Mouse (Mus musculus) retina, postnatal 1 day (tissue): ENCODE measurements around the gene Phldb1.
A peak's percentile ranks its signal among the peaks of the same experiment; 100 is the strongest.
"Not testable (repeated sequence)": the region's sequence is repeated elsewhere in the genome, so short reads cannot be mapped to it uniquely, and the experiment has no call there.

Experiments
- DNase-seq: peaks from one replicate; pipeline ENCODE4 v3.0.0-alpha.2; 2012

Gene Phldb1

DNA sequence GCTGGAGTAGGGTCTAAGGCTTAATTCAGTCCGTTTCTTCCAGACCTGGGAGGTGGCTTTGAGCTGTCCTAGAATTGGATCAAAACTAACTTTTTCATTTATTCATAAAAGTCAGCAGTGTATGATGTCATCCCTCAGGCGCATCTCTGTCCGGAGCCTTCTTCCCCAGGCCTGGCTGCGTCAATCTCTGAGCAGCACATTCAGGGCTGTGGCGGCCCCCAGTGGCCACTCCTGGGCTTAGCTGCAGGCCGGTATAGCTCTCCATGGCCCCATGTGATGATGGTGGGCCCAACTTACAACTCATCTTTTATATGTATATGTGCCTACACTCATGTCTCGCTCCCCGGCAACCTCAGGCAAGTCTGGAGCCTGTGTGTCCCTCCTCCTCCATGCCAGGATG lies 83.0 kb downstream of the Phldb1 start:
- peak; percentile 68 for DNase-seq

DNA sequence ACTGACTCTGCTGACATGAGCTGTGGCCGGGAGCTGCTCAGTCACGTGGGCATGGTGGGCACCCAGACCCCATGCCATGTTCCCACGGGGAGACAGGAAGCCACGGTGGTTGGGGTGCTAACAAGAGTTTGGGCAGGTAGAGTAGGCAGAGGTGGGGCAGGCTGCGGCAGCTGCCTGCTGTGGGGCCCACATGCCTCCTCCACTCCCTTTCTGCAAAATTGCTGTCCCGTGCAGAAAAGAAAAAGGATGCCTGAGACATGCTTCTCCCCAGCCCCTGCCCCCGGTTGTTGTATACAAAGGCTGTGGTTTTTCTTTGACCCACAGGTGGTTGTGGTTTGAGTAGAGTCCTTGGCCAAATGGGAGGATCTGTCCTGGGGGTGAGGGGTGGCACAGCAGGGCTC lies 86.1 kb downstream of the Phldb1 start:
- DNase-seq, result no peak

GRCm38 (mm10) chr9:44647656-44648055 lies 87.3 kb downstream of the Phldb1 start:
- no peak for DNase-seq

- no peak for DNase-seq
Measured at GRCm38 (mm10) chr9:44647026-44647425, 88.0 kb downstream of the Phldb1 start.

GRCm38 (mm10) chr9:44646366-44646765 lies 88.6 kb downstream of the Phldb1 start:
- DNase-seq, result no peak

DNA sequence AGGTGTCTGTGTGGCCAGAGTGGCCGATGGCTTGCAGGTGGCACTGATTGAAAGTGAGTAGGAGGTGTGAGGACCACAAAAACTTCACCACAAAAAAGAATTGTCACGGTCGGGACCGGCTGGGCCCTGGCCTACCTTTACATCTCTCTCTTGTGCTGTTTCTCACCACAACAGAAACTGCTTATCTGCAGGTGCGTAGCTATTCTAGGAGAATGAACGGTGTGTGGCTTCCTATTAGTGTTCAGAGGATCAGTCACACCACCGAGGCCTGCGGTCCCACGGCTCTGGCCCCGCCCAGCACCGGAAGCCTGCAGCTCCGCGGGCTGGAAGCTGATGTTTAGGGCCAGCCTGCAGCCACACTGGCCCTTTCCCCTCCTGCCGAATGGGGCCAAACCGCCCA lies 89.1 kb downstream of the Phldb1 start:
- DNase-seq, result no peak

GRCm38 (mm10) chr9:44645481-44645880 lies 89.5 kb downstream of the Phldb1 start:
- DNase-seq, result peak; percentile 46

- no peak for DNase-seq
Measured at GRCm38 (mm10) chr9:44644186-44644585, 90.8 kb downstream of the Phldb1 start.

- DNase-seq, result no peak
Measured at GRCm38 (mm10) chr9:44643103-44643502, 91.9 kb downstream of the Phldb1 start.

- DNase-seq, result no peak
Measured at GRCm38 (mm10) chr9:44641616-44642015, 93.4 kb downstream of the Phldb1 start.

DNA sequence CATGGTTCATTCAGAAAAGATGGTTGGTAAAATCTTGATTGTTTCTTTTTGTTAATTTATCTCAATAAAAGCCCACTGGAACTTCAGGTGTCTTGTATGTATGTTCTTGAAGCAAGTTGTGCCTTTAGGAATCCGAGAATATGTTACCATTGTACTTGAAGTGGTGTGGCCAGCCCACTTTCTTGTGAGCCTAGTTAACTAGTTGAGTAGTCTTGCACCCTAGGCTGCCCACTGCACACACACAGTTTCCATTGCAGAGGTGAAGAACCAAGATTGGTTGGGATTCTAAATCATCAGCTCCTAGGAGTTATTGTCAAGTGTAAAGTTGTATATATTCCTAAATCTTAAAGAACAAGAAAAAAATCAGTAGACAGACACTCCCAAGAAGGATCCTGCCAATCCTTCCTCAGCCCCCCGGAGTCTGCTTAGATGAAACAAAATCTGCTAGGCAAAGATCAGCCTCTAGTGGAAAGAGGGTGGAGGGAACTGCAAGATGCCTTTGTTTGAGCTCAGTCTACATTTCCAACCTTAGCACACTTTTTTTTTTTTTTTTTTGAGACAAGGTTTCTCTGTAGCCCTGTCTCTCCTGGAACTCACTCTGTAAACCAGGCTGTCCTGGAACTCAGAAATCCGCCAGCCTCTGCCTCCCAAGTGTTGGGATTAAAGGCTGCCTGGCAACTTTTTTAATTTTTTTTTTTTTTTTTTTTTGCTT lies 94.2 kb downstream of the Phldb1 start:
- no peak for DNase-seq

DNA sequence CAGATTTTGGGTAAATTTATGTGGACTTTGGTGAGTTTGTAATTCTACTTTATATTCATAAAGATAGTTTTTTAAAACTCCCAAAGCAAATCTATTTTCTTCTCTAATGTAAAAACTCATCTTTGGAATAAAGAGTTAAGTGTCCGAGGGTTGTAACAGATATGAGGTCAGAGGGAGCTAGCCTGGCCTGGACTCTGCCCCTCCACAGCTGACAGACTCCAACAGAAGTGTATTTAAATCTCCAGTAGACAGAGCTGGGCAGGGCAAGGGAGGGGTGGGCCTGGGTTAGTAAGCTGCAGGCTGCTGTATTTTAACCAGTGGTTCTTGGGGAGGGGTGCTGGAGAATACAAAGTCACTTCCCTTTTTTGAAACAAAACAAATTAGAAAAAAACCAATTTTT lies 95.0 kb downstream of the Phldb1 start:
- not testable (repeated sequence) for DNase-seq

DNA sequence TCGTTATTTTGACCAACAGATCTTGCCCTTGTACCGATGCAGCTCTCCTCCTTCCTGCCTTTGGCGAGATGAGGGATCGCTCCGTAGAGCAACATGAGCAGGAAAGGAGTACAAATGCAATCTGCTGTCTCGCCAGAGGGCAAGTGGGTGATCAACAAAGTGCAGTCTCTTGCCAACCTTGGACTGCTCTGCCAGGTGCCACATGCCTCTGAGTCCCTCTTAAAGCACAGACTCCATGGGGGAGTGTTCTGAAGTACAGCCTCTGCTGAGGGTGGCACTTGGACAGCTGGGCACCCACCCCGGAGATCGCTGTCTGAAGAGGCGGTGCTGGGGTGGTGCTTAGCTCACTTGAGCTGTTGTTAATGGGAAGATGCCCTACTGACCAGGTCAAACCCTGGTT lies 96.3 kb downstream of the Phldb1 start:
- DNase-seq, result not testable (repeated sequence)

DNA sequence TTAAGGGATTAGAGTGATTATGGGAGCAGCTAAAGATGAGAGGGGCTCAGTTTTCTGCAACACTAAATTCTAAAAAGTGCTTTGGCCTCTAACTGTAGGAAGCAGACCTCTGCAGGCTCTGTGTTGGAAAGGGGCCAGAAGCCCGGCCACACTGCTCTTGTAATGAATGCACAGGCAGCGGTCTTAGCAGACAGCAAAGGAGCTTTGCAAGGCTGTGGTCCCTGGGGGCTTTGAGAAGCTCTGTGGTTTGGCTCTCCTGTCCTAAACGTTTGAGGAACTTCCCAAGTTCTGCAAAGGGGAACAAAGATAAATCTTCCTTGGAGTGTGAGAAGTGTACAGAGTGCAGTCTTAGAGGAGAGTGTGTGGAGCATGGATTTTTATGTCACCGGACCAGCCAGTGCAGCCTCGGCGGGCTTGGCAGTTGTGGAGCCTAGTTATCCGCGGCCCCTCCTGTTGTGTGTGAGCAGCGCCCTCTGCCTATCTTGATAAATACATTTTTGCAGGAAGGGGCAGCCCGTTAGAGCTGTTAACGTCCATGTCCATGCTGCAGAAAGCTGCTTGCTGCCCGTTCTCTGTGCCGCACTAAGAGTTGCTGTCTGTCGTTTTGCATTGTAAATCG lies 97.3 kb downstream of the Phldb1 start:
- peak; percentile 28 for DNase-seq
